Mouse (Mus musculus) testis, adult 2 months (tissue): ENCODE measurements around the gene Slc5a12.

Source experiments
- CTCF ChIP-seq: fragments of 200-500 bp; IDR thresholded peaks from 2 replicates; pipeline ENCODE4 v1.5.1; 2012; ENCODE audit warnings: low read depth, mild to moderate bottlenecking, inconsistent platforms, low read length, moderate library complexity; ENCODE audit not compliant: control insufficient read depth, insufficient read depth, insufficient replicate concordance
- POLR2A ChIP-seq: fragments of 200-500 bp; IDR thresholded peaks from 2 replicates; pipeline ENCODE4 v1.6.1; 2012; ENCODE audit warnings: low read depth, mild to moderate bottlenecking, inconsistent platforms, low read length, moderate library complexity; ENCODE audit not compliant: control insufficient read depth

GRCm38 (mm10) chr2:110562621-110563020, 34.5 kb upstream of the Slc5a12 start:
- no peak for TF ChIP-seq CTCF
- TF ChIP-seq POLR2A: no peak
